Mouse (Mus musculus) CH12.LX (cell line): ENCODE results near the gene Relch. TPM values are rescaled to one million over a fixed set of nuclear protein-coding genes. Genes with fewer than 3 reads are reported as not detected.

Source experiments
- DNase-seq: peaks from one replicate; pipeline ENCODE4 v3.0.0-alpha.2; 2013; ENCODE audit errors: extremely low read depth
- H3K27ac ChIP-seq: 2 replicates; pipeline ENCODE4 v1.5.1; 2012; ENCODE audit warnings: low read depth, mild to moderate bottlenecking, control low read depth, moderate library complexity; ENCODE audit not compliant: insufficient read depth
- H3K27me3 ChIP-seq: replicated peaks from 2 replicates; pipeline ENCODE3; 2012; ENCODE audit warnings: inconsistent platforms
- H3K36me3 ChIP-seq, 2 experiments: replicated peaks in 1 of 2; 2 replicates each; pipeline versions ENCODE3 to v1.6.1; 2012; ENCODE audit warnings: inconsistent platforms in 1 of 2, low read length in 1 of 2, mild to moderate bottlenecking in 1 of 2, mixed read lengths in 1 of 2, moderate library complexity in 1 of 2; ENCODE audit not compliant: control insufficient read depth in 1 of 2, insufficient read depth in 1 of 2
- H3K4me1 ChIP-seq, 2 experiments: 2 replicates each; pipeline ENCODE4 v1.6.1; 2012; ENCODE audit warnings: inconsistent platforms in 1 of 2, moderate library complexity in 1 of 2; ENCODE audit not compliant: insufficient read depth in 2 of 2, control insufficient read depth in 1 of 2
- H3K4me2 ChIP-seq: 2 replicates; pipeline ENCODE4 v1.6.1; 2012; ENCODE audit warnings: low read depth, mild to moderate bottlenecking, control low read depth; ENCODE audit not compliant: poor library complexity, insufficient read depth, severe bottlenecking
- H3K4me3 ChIP-seq, 3 experiments: fragments of 150-350 bp in 1 of 3; sonication (generic) in 1 of 3; replicated peaks in 1 of 3; 2 replicates each; pipeline versions ENCODE3 to v1.5.1; 2011 to 2012; ENCODE audit warnings: low read depth in 2 of 3, low read length in 2 of 3, mild to moderate bottlenecking in 2 of 3, moderate library complexity in 2 of 3, control low read depth in 1 of 3, improper control_type of control experiment in 1 of 3, inconsistent platforms in 1 of 3, mixed read lengths in 1 of 3; ENCODE audit not compliant: poor library complexity in 1 of 3
- H3K79me2 ChIP-seq: replicated peaks from 2 replicates; pipeline ENCODE4 v1.6.1; 2012; ENCODE audit warnings: mild to moderate bottlenecking, moderate library complexity; ENCODE audit not compliant: control insufficient read depth, poor library complexity, insufficient read depth, severe bottlenecking; ENCODE audit errors: extremely low read depth
- H3K9ac ChIP-seq: 2 replicates; pipeline ENCODE4 v1.6.1; 2012; ENCODE audit warnings: low read depth, mild to moderate bottlenecking, control low read depth, moderate library complexity; ENCODE audit not compliant: insufficient read depth
- H3K9me3 ChIP-seq: replicated peaks from 2 replicates; pipeline ENCODE3; 2012; ENCODE audit warnings: low read length, inconsistent platforms, mixed read lengths
- CHD2 ChIP-seq: IDR thresholded peaks from 2 replicates; pipeline ENCODE4 v1.6.1; 2011; ENCODE audit warnings: low read length, improper control_type of control experiment
- CTCF ChIP-seq, 2 experiments: IDR thresholded peaks in 1 of 2; conservative IDR thresholded peaks in 1 of 2; 2 replicates each; pipeline ENCODE4 v1.5.1; 2011 to 2012; ENCODE audit warnings: low read depth in 2 of 2, low read length in 2 of 2, improper control_type of control experiment in 1 of 2, inconsistent platforms in 1 of 2, mild to moderate bottlenecking in 1 of 2, moderate library complexity in 1 of 2
- ELF1 ChIP-seq: IDR thresholded peaks from 2 replicates; pipeline ENCODE4 v1.6.1; 2014; ENCODE audit warnings: low read depth, mild to moderate bottlenecking, inconsistent platforms, low read length, improper control_type of control experiment
- GABPA ChIP-seq: IDR thresholded peaks from 2 replicates; pipeline ENCODE4 v1.6.1; 2012; ENCODE audit warnings: low read depth, low read length, improper control_type of control experiment, inconsistent platforms; ENCODE audit not compliant: insufficient replicate concordance
- IRF4 ChIP-seq: IDR thresholded peaks from 2 replicates; pipeline ENCODE4 v1.6.1; 2014; ENCODE audit warnings: low read depth, mild to moderate bottlenecking, inconsistent platforms, low read length, improper control_type of control experiment
- JUN ChIP-seq: IDR thresholded peaks from 2 replicates; pipeline ENCODE4 v1.6.1; 2011; ENCODE audit warnings: low read depth, mild to moderate bottlenecking, low read length, improper control_type of control experiment, moderate library complexity; ENCODE audit not compliant: insufficient read depth
- KAT2A ChIP-seq: IDR thresholded peaks from 2 replicates; pipeline ENCODE4 v1.6.1; 2012; ENCODE audit warnings: low read length, improper control_type of control experiment, inconsistent platforms; ENCODE audit not compliant: insufficient replicate concordance
- MAFK ChIP-seq: IDR thresholded peaks from 2 replicates; pipeline ENCODE4 v1.6.1; 2011; ENCODE audit warnings: low read length, improper control_type of control experiment; ENCODE audit not compliant: insufficient replicate concordance
- MAX ChIP-seq: IDR thresholded peaks from 2 replicates; pipeline ENCODE4 v1.6.1; 2011; ENCODE audit warnings: low read length, improper control_type of control experiment
- MAZ ChIP-seq: IDR thresholded peaks from 2 replicates; pipeline ENCODE4 v1.6.1; 2012; ENCODE audit warnings: low read depth, mild to moderate bottlenecking, inconsistent platforms, low read length, improper control_type of control experiment, moderate library complexity
- MEF2A ChIP-seq: IDR thresholded peaks from 2 replicates; pipeline ENCODE4 v1.6.1; 2014; ENCODE audit warnings: low read depth, mild to moderate bottlenecking, inconsistent platforms, low read length, improper control_type of control experiment, borderline replicate concordance
- NRF1 ChIP-seq: IDR thresholded peaks from 2 replicates; pipeline ENCODE4 v1.6.1; 2014; ENCODE audit warnings: low read depth, mild to moderate bottlenecking, inconsistent platforms, low read length, improper control_type of control experiment, moderate library complexity
- RAD21 ChIP-seq: IDR thresholded peaks from 2 replicates; pipeline ENCODE4 v1.6.1; 2011; ENCODE audit warnings: low read depth, mild to moderate bottlenecking, low read length, improper control_type of control experiment, moderate library complexity
- RCOR1 ChIP-seq: conservative IDR thresholded peaks from 2 replicates; pipeline ENCODE4 v1.6.1; 2012; ENCODE audit warnings: low read depth, mild to moderate bottlenecking, inconsistent platforms, low read length, improper control_type of control experiment
- SMC3 ChIP-seq: IDR thresholded peaks from 2 replicates; pipeline ENCODE4 v1.6.1; 2011; ENCODE audit warnings: low read depth, low read length, improper control_type of control experiment
- TCF12 ChIP-seq: IDR thresholded peaks from 2 replicates; pipeline ENCODE4 v1.6.1; 2014; ENCODE audit warnings: low read depth, mild to moderate bottlenecking, inconsistent platforms, low read length, improper control_type of control experiment
- UBTF ChIP-seq: IDR thresholded peaks from 2 replicates; pipeline ENCODE4 v1.6.1; 2012; ENCODE audit warnings: low read depth, mild to moderate bottlenecking, inconsistent platforms, low read length, improper control_type of control experiment, moderate library complexity
- USF2 ChIP-seq: conservative IDR thresholded peaks from 2 replicates; pipeline ENCODE4 v1.6.1; 2011; ENCODE audit warnings: low read depth, low read length, improper control_type of control experiment
- ZC3H11A ChIP-seq: IDR thresholded peaks from 2 replicates; pipeline ENCODE4 v1.6.1; 2012; ENCODE audit warnings: low read depth, mild to moderate bottlenecking, inconsistent platforms, low read length, improper control_type of control experiment
- dilution Hi-C: fragments of 300-500 bp; cut with MboI; formaldehyde crosslinking; loops from 2 replicates; pipeline ENCODE4 v1.14.3; 2020; ENCODE audit warnings: low sequenced_read_pairs; ENCODE audit not compliant: extremely low pct_unique_long_range_greater_than_20kb, extremely low pct_ligation_motif_present
- in situ Hi-C: fragments of 300-500 bp; cut with MboI; formaldehyde crosslinking; loops from 3 replicates; pipeline ENCODE4 v1.14.3; 2019; ENCODE audit warnings: low sequenced_read_pairs, low pct_ligation_motif_present, low pct_unique_long_range_greater_than_20kb, mixed read lengths
- polyA plus RNA-seq: library from polyadenylated mRNA; unstranded; fragments of >175 nt; gene quantifications from 2 replicates; pipeline ENCODE4 v1.2.1, GENCODE M21; 2012; ENCODE audit warnings: low read depth; ENCODE audit not compliant: insufficient read length
- total RNA-seq, 2 experiments: library from RNA; depleted of rRNA; stranded (reverse); fragments of 300-350 nt in 1 of 2; fragments of >200 nt in 1 of 2; gene quantifications; 2 replicates each; pipeline ENCODE4 v1.2.3; 2012 to 2014

Relch gene
- total and polyA plus RNA-seq, 3 experiments, result 23.1 to 25.9 (median 24.3) TPM

DNA sequence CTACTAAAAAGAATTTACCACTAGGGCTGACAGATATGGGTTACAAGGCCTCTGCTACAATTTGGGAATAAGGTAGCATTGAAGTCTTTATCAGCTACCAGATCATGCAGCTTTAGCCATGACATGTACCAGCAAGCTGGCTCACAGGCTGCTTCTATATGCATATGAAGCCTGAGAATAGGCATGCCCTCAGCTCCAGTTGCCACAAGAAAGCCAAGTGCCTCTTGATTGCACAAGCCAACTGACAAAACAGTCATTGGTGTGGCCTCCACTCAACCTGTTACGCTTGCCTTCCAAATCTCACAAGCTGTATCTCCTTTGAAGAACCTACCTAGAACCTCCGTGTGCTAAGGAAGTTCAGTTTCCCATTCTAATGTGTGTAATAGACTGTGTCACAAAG is 104.7 kb downstream of the Relch start:
- Histone ChIP-seq H3K4me1 (peaks cover 0 to 3% of the 10 kb centered on the region in 2 experiments; a peak in 1 of 4 replicates), H3K36me3 (no peaks in the 10 kb centered on the region), H3K9me3 (peaks cover 3% of the 10 kb centered on the region), H3K27me3 (no peaks in the 10 kb centered on the region), H3K4me3 (no peak overlapping the region), H3K27ac (no peak overlapping the region), H3K9ac (no peak overlapping the region), H3K4me2 (no peak overlapping the region), H3K79me2 (no peaks in the 10 kb centered on the region)
- in situ Hi-C loops, result no loop called here
- no peak for DNase-seq
- TF ChIP-seq MAFK, result no peak
- no peak for TF ChIP-seq IRF4
- TF ChIP-seq MAZ, result no peak
- no peak for TF ChIP-seq CTCF (conservative IDR thresholded peaks at IDR 0.05 in 1 of 2, IDR thresholded peaks at IDR 0.05 in 1 of 2; ENCODE audit: low read depth in 2 of 2, low read length in 2 of 2)
- no peak for TF ChIP-seq GABPA
- no peak for TF ChIP-seq USF2
- no peak for TF ChIP-seq RAD21
- no peak for TF ChIP-seq ZC3H11A
- TF ChIP-seq TCF12, result no peak
- TF ChIP-seq NRF1, result no peak
- no peak for TF ChIP-seq SMC3
- no peak for TF ChIP-seq UBTF
- no peak for TF ChIP-seq ELF1
- TF ChIP-seq JUN, result no peak
- dilution Hi-C loops, result no loop called here

DNA sequence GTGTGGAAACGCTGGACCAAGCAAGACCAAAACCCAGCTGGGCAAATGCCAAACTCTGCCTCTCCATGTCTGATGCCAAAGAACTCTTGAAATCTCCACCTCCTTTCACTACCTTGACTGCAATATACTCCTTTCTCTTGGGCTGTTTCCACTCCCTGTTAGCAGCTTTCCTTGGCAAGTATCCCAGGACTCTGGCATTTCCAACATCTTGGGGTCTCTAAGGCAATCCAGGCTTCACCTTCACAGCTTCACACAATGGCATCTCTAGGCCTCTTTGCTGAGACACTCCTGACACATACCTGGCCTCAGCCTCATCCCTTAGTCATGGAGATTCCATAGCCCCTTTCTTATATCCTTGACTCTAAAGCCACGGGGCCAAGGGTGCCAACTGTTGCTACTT is 107.0 kb downstream of the Relch start:
- dilution Hi-C loops, result no loop called here
- H3K36me3 ChIP-seq, result no peaks in the 10 kb centered on the region

More for the DNA sequence above, 107.0 kb downstream of the Relch start:
- Histone ChIP-seq H3K27me3 (no peaks in the 10 kb centered on the region), H3K4me3 (no peak overlapping the region), H3K79me2 (no peaks in the 10 kb centered on the region), H3K4me1 (0 out of 4 replicates have a peak, but pooled peaks cover 0 to 3% of the 10 kb centered on the region in 2 experiments), H3K27ac (no peak overlapping the region), H3K4me2 (no peak overlapping the region), H3K9me3 (no peaks in the 10 kb centered on the region), H3K9ac (no peak overlapping the region)
- no peak for DNase-seq
- in situ Hi-C loops, result no loop called here
- TF ChIP-seq JUN, result no peak
- no peak for TF ChIP-seq IRF4
- no peak for TF ChIP-seq NRF1
- no peak for TF ChIP-seq KAT2A
- TF ChIP-seq CHD2, result no peak
- no peak for TF ChIP-seq MAX
- no peak for TF ChIP-seq MAFK
- no peak for TF ChIP-seq RCOR1
- no peak for TF ChIP-seq MEF2A
